Mouse (Mus musculus) layer of hippocampus, adult 2 months (tissue): ENCODE measurements around the gene Batf2. TPM values are rescaled to one million over a fixed set of nuclear protein-coding genes. Genes with fewer than 3 reads are reported as not detected.

Source experiments
- DNase-seq, 2 experiments: peaks; one replicate each; pipeline ENCODE4 v3.0.0; 2022; ENCODE audit warnings: low spot score in 2 of 2
- H3K27ac ChIP-seq: fragments of 200-600 bp; 2 replicates; pipeline ENCODE4 v1.8.1; 2022
- H3K4me3 ChIP-seq: fragments of 200-600 bp; 2 replicates; pipeline ENCODE4 v1.8.1; 2022; ENCODE audit warnings: mild to moderate bottlenecking
- CTCF ChIP-seq: fragments of 200-600 bp; conservative IDR thresholded peaks from 2 replicates; pipeline ENCODE4 v1.8.1; 2022; ENCODE audit warnings: antibody characterized with exemption, mild to moderate bottlenecking, moderate library complexity
- total RNA-seq, 2 experiments: library from RNA; stranded (reverse); gene quantifications; 2 replicates each; pipeline ENCODE4 v1.2.3; 2021

Batf2 gene
- total RNA-seq, 2 experiments from 2014 or later, result 0.29 TPM; not detected in 1

- Histone ChIP-seq H3K27ac (no peak overlapping the region), H3K4me3 (no peak overlapping the region)
- DNase-seq, result no peak
- TF ChIP-seq CTCF, result no peak
These were observed 75.4 kb downstream of the Batf2 start for GRCm38 (mm10) chr19:6216046-6216705.

GRCm38 (mm10) chr19:6218606-6219005 is 77.8 kb downstream of the Batf2 start:
- TF ChIP-seq CTCF, result no peak
- H3K4me3 ChIP-seq, result no peak overlapping the region
- H3K27ac ChIP-seq, result no peak overlapping the region
- no peak for DNase-seq

Other genes starting within 250 kb of the Batf2 start
- gene Tigd3, start 246.8 kb upstream of the Batf2 start, total RNA-seq, result 1 to 10 TPM; 2.5 to 3.2 TPM
- 10 to 100 TPM; 94.1 to 95.3 TPM for gene Dpf2, start 228.0 kb upstream of the Batf2 start, total RNA-seq
- 1 to 10 TPM; 3.4 to 3.8 TPM for gene Cdc42ep2, start 216.2 kb upstream of the Batf2 start, total RNA-seq
- 1 to 10 TPM; 6.2 to 6.6 TPM for gene Pola2, start 176.8 kb upstream of the Batf2 start, total RNA-seq
- gene Slc22a20, start 154.8 kb upstream of the Batf2 start, total RNA-seq, result not detected
- gene Capn1, start 125.1 kb upstream of the Batf2 start, total RNA-seq, result 10 to 100 TPM; 28.2 to 29.9 TPM
- gene Syvn1, start 94.4 kb upstream of the Batf2 start, total RNA-seq, result 10 to 100 TPM; 42.0 to 45.1 TPM
- gene Mrpl49, start 83.2 kb upstream of the Batf2 start, total RNA-seq, result 10 to 100 TPM; 42.8 to 49.6 TPM
- 100 to 1,000 TPM; 676 to 714 TPM for gene Fau, start 83.1 kb upstream of the Batf2 start, total RNA-seq
- gene Znhit2, start 79.8 kb upstream of the Batf2 start, total RNA-seq, result 10 to 100 TPM; 39.0 to 42.5 TPM
- gene Tm7sf2, start 72.6 kb upstream of the Batf2 start, total RNA-seq, result 10 to 100 TPM; 25.3 to 26.0 TPM
- gene Vps51, start 63.8 kb upstream of the Batf2 start, total RNA-seq, result 100 to 1,000 TPM in 1 of 2 experiments, 10 to 100 TPM in 1; 96.5 to 103 TPM
- gene Tmem262, start 61.0 kb upstream of the Batf2 start, total RNA-seq, result not detected
- gene Gm28374, start 58.7 kb upstream of the Batf2 start, total RNA-seq, result not detected
- 10 to 100 TPM; 40.1 to 44.0 TPM for gene Zfpl1, start 56.0 kb upstream of the Batf2 start, total RNA-seq
- gene Cdca5, start 56.0 kb upstream of the Batf2 start, total RNA-seq, result under 1 TPM; 0.23 to 0.27 TPM
- not detected for gene AC131692.1, start 46.6 kb upstream of the Batf2 start, total RNA-seq
- gene Naaladl1, start 35.2 kb upstream of the Batf2 start, total RNA-seq, result under 1 TPM in 1 of 2 experiments, not detected in 1; 0.17 TPM
- 10 to 100 TPM; 14.0 to 15.0 TPM for gene Sac3d1, start 22.3 kb upstream of the Batf2 start, total RNA-seq
- 10 to 100 TPM; 43.5 to 46.0 TPM for gene Snx15, start 12.7 kb upstream of the Batf2 start, total RNA-seq
- gene Arl2, start 565 bp downstream of the Batf2 start, total RNA-seq, result 10 to 100 TPM; 72.1 to 76.9 TPM
- gene Majin, start 43.4 kb downstream of the Batf2 start, total RNA-seq, result not detected
- not detected for gene Gpha2, start 85.4 kb downstream of the Batf2 start, total RNA-seq
- 100 to 1,000 TPM; 127 to 137 TPM for gene Ppp2r5b, start 94.9 kb downstream of the Batf2 start, total RNA-seq
- gene Atg2a, start 100.7 kb downstream of the Batf2 start, total RNA-seq, result 10 to 100 TPM; 32.5 to 39.0 TPM
- gene Ehd1, start 135.7 kb downstream of the Batf2 start, total RNA-seq, result 10 to 100 TPM; 80.2 to 82.3 TPM
- 1 to 10 TPM; 5.0 to 5.6 TPM for gene Cdc42bpg, start 165.5 kb downstream of the Batf2 start, total RNA-seq
- 10 to 100 TPM; 63.3 to 72.1 TPM for gene Men1, start 194.0 kb downstream of the Batf2 start, total RNA-seq
- gene Map4k2, start 200.2 kb downstream of the Batf2 start, total RNA-seq, result 100 to 1,000 TPM in 1 of 2 experiments, 10 to 100 TPM in 1; 81.9 to 105 TPM
- 100 to 1,000 TPM; 208 to 222 TPM for gene Sf1, start 222.7 kb downstream of the Batf2 start, total RNA-seq
- gene Pygm, start 243.4 kb downstream of the Batf2 start, total RNA-seq, result 10 to 100 TPM; 13.0 to 18.8 TPM